Mouse (Mus musculus) hindbrain, embryonic 10.5 days (tissue): ENCODE data around the gene C130050O18Rik. TPM values are rescaled to one million over a fixed set of nuclear protein-coding genes. Genes with fewer than 3 reads are reported as not detected.

Source experiments
- DNase-seq: peaks from one replicate; pipeline ENCODE4 v3.0.0-alpha.2; 2017; ENCODE audit warnings: low spot score
- H3K27ac ChIP-seq: fragments of 300-500 bp; sonication (generic); 2 replicates; pipeline ENCODE4 v1.5.1; 2016; ENCODE audit warnings: mild to moderate bottlenecking, moderate library complexity
- H3K27me3 ChIP-seq: fragments of 300-500 bp; sonication (generic); 2 replicates; pipeline ENCODE4 v1.6.1; 2016; ENCODE audit warnings: mild to moderate bottlenecking; ENCODE audit not compliant: poor library complexity, insufficient read depth, severe bottlenecking
- H3K36me3 ChIP-seq: fragments of 300-500 bp; sonication (generic); 2 replicates; pipeline ENCODE4 v1.6.1; 2016; ENCODE audit warnings: mild to moderate bottlenecking, moderate library complexity
- H3K4me1 ChIP-seq: fragments of 300-500 bp; sonication (generic); replicated peaks from 2 replicates; pipeline ENCODE4 v1.6.1; 2016; ENCODE audit warnings: mild to moderate bottlenecking
- H3K4me3 ChIP-seq: fragments of 300-500 bp; sonication (generic); 2 replicates; pipeline ENCODE4 v1.5.1; 2016; ENCODE audit warnings: mild to moderate bottlenecking, moderate library complexity
- H3K9me3 ChIP-seq: fragments of 300-500 bp; sonication (generic); 2 replicates; pipeline ENCODE4 v1.6.1; 2016; ENCODE audit warnings: mild to moderate bottlenecking, moderate library complexity
- WGBS: fragments of 180-500 bp; shearing (Covaris S2); methylation state at CpG from one replicate; pipeline ENCODE4 v1.1.7; 2016; 5-methylcytosine and 5-hydroxymethylcytosine counted together
- polyA plus RNA-seq: library from polyadenylated mRNA; unstranded; fragments of >200 nt; fragmentation: Nextera tagmentation; extraction: Ambion mirVana; gene quantifications from 2 replicates; pipeline ENCODE4 v1.2.1, GENCODE M21; 2016

Gene C130050O18Rik
- polyA plus RNA-seq, 1 experiment from 2014 or later, result 0.43 TPM

DNA sequence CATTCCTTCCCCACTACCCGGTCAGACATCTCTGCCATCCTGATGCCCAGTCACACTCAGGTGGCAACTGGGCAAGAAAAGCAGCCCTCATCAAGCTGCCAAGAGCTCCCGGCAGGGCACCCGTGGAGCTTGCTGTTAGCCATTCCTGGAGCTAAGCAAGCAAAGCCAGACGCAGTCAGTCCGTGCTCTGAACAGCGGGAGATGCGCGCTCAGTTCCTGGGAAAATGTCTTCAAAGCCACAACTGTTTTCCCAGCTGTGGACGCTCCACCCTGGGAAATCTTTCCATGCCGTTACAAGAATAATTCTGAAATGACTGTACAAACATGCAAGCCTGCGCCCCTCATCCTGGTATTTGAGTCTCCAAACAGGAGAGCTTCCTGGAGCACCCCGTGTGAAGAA, 37.3 kb downstream of the C130050O18Rik start:
- Histone ChIP-seq H3K4me3 (no peak overlapping the region), H3K9me3 (no peaks in the 10 kb centered on the region), H3K27me3 (no peaks in the 10 kb centered on the region), H3K27ac (peak overlapping the region; percentile 29; the same call in 1 of the 2 replicates), H3K36me3 (no peaks in the 10 kb centered on the region), H3K4me1 (peaks cover 28% of the 10 kb centered on the region)
- 70% methylated on average over 12 of the region's 12 CpGs for WGBS
- DNase-seq, result no peak

DNA sequence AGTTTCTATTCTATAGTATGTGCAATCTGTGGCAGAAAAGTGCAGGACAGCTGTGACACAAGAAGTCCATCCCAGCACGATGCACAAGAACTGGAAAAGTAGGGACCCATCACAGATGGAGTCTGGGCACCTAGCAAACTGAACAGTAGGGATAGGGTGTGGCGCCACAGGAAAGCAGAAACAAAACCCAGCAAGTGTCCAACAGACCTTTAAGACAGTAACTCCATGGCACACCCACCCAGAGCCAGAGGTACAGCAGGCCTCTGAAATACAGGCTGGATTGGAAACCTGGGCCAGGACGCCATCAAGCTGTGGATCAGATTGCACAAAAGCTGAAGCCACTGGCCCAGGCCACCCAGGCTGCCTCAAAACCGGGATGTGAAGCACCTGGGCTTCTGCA, 37.9 kb downstream of the C130050O18Rik start:
- Histone ChIP-seq H3K4me1 (peaks cover 28% of the 10 kb centered on the region), H3K36me3 (no peaks in the 10 kb centered on the region), H3K4me3 (no peak overlapping the region), H3K27me3 (no peaks in the 10 kb centered on the region), H3K27ac (0 out of 2 replicates have a peak overlapping the region, but pooled peaks have one; percentile 29), H3K9me3 (no peaks in the 10 kb centered on the region)
- DNase-seq, result no peak
- 74% methylated on average over 4 of the region's 4 CpGs for WGBS

DNA sequence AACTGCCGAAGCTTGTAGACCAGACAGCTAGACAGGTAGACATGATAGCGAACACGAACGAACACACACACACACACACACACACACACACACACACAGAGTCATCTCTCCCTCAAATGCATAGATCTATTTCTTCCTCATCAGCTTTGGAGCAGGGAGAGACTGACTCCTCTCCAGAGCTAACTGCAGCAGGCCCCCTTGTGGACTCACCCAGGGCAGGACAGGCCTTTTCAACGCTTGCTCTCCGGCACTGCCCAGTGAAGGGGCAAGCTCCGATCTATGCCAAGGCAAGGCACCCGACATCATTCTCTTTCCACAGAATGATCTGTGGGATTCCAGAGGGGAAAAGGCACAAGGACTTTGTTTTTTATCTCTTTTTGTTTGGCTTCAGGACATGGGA, 40.2 kb downstream of the C130050O18Rik start:
- H3K4me1 ChIP-seq, result peaks cover 38% of the 10 kb centered on the region
- no peaks in the 10 kb centered on the region for H3K9me3 ChIP-seq
- H3K4me3 ChIP-seq, result no peak overlapping the region
- 0 out of 2 replicates have a peak, but pooled peaks cover 3% of the 10 kb centered on the region for H3K36me3 ChIP-seq
- H3K27ac ChIP-seq, result no peak overlapping the region
- 89% methylated on average over 8 of the region's 8 CpGs for WGBS
- no peaks in the 10 kb centered on the region for H3K27me3 ChIP-seq
- no peak for DNase-seq

DNA sequence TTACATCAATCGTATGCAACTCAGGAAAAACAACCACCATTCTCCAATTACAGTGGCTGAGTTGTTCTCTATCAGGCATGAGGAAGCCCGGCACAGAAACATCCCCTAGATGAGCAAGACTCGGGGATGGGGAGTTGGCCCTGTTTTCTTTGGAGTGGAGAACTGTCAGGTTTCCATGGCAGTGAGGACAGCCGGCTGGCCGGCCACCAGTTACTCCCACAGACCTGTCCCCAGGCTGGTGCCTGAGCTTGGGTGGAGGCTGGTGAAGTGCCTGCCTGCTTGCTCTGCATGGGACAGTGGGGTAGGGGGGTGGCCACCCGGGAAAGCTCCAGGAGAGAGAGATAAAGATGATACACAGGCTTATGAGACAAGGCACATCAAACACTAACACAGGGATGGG, 42.9 kb downstream of the C130050O18Rik start:
- no peak for DNase-seq
- Histone ChIP-seq H3K4me1 (peaks cover 29% of the 10 kb centered on the region), H3K4me3 (no peak overlapping the region), H3K27me3 (no peaks in the 10 kb centered on the region), H3K9me3 (no peaks in the 10 kb centered on the region), H3K27ac (no peak overlapping the region), H3K36me3 (peaks cover 18% of the 10 kb centered on the region)
- WGBS, result 76% methylated on average over 6 of the region's 6 CpGs

DNA sequence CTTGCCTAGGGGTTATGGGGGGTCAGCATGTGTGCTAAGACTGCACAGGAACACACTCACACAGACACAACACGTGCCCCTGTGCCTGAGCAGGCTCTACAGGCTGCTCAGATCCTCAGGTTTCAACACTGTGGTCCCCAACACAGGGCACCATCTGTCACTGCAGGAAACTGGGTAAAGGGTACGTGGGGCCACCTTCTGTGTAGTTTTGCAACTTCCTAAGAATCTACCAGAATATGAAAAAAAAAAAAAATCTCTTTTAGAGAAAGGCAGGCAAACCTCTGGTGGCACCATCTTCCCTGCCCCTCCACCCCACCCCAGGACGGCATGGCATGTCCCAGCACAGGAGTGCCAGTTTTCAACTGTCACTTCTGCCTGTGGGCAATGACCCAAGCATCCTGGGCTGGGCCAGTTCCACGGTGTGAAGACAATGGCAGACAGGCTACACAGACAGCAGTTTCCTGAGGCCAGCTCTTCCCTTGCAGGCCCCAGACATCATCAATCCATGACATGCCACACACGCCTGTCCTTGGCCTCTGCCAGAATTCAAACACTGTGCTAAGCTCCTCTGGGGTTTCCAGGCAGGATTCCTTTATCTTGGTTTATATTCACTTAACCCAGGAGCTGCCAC, 44.2 kb downstream of the C130050O18Rik start:
- H3K27me3 ChIP-seq, result no peaks in the 10 kb centered on the region
- no peak overlapping the region for H3K4me3 ChIP-seq
- H3K27ac ChIP-seq, result peak overlapping the region; percentile 60
- H3K36me3 ChIP-seq, result peaks cover 29% of the 10 kb centered on the region
- WGBS, result 62% methylated on average over 5 of the region's 5 CpGs
- peaks cover 26% of the 10 kb centered on the region for H3K4me1 ChIP-seq
- no peaks in the 10 kb centered on the region for H3K9me3 ChIP-seq
- DNase-seq, result no peak

DNA sequence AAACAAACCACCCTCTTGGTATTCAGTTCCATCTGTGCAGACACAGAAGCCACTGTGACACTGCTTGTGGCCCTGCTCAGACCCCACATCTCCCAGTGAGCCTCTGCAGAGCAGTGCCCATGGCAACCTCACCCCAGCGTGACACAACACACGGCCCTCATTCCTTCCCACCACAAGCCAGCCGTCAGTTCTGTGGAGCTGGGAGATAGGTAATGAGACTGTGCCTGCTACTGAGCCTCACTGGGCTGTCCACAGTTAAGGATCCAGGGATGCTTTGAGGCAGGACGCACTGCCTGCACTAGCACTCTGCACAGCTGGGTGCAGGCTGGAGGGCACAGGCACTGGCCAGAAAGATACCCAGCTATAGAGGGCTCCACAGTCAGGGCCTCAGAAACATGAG, 44.8 kb downstream of the C130050O18Rik start:
- peak overlapping the region; percentile 60 for H3K27ac ChIP-seq
- DNase-seq, result peak; percentile 30
- WGBS, result 30% methylated on average over 4 of the region's 4 CpGs

DNA sequence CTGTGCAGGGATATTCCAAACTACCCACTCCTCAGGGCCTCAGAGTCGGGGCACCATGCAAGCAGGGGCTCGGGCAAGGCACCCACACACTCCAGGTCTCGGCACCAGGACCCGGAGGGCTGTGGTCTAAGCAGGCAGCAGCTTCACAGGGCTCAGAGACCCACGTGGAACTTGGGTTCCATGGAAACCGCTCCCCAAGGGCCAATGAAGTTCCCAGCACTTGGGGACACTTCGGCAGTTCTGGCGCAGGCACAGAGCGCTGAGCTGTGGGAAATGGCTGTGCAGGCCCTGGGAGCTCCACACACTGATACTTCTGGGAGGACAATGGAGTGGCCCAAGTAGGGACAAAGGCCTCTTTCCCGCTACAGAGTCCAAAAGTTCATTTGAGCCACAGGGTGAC, 48.0 kb downstream of the C130050O18Rik start:
- no peaks in the 10 kb centered on the region for H3K27me3 ChIP-seq
- H3K4me1 ChIP-seq, result peaks cover 17% of the 10 kb centered on the region
- 88% methylated on average over 10 of the region's 10 CpGs for WGBS
- H3K9me3 ChIP-seq, result no peaks in the 10 kb centered on the region
- DNase-seq, result no peak
- peaks cover 55% of the 10 kb centered on the region for H3K36me3 ChIP-seq
- H3K4me3 ChIP-seq, result no peak overlapping the region
- H3K27ac ChIP-seq, result 0 out of 2 replicates have a peak overlapping the region, but pooled peaks have one; percentile 8

More for the DNA sequence above, 44.8 kb downstream of the C130050O18Rik start:
- Histone ChIP-seq H3K36me3 (peaks cover 35% of the 10 kb centered on the region), H3K27me3 (no peaks in the 10 kb centered on the region), H3K9me3 (no peaks in the 10 kb centered on the region), H3K4me1 (peaks cover 26% of the 10 kb centered on the region), H3K4me3 (no peak overlapping the region)

DNA sequence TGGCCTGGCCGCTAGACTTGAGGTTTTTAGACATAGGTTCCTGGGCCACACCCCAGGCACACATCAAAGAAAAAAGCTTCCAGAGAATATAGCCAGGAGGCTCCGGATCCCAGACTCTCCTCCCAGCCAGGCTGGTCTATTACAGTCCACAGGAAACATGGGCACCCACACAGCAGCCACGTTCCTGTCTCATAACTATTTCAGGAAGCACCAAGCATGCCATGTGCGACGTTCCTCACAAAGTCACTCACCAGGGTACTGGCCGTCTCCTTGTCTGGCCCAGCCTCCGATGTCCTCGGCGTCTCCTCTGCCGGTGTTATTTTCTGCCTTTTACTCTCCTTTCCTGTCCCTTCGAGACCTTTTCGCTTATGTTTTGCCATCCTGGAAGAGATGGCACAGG, 50.1 kb downstream of the C130050O18Rik start:
- Histone ChIP-seq H3K4me1 (peaks cover 16% of the 10 kb centered on the region), H3K36me3 (peaks cover 60% of the 10 kb centered on the region), H3K27me3 (no peaks in the 10 kb centered on the region), H3K9me3 (no peaks in the 10 kb centered on the region), H3K27ac (no peak overlapping the region), H3K4me3 (no peak overlapping the region)
- DNase-seq, result no peak
- 93% methylated on average over 12 of the region's 12 CpGs for WGBS

DNA sequence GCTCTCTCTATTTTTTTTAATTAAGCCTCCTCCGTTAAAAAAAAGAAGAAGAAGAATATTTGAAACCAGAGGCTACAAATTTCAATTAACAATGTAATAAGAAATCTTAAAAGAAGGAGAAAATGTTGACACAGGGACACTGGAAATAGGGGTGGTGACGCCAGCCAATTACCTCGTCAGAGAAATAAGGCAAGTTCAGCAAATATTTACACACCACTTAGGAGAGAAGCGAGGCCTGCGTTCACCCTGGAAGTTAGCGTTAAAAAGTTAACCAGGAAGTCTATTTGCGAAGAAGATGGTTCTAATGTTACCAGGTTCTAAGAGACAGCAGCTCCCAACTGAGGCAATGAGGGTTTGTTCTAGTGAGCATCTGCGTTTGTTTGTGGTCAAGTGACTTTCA, 52.2 kb downstream of the C130050O18Rik start:
- 91% methylated on average over 8 of the region's 8 CpGs for WGBS
- no peak for DNase-seq
- H3K9me3 ChIP-seq, result no peaks in the 10 kb centered on the region
- peaks cover 53% of the 10 kb centered on the region for H3K36me3 ChIP-seq
- no peaks in the 10 kb centered on the region for H3K27me3 ChIP-seq
- no peak overlapping the region for H3K4me3 ChIP-seq
- peaks cover 20% of the 10 kb centered on the region for H3K4me1 ChIP-seq
- H3K27ac ChIP-seq, result no peak overlapping the region

DNA sequence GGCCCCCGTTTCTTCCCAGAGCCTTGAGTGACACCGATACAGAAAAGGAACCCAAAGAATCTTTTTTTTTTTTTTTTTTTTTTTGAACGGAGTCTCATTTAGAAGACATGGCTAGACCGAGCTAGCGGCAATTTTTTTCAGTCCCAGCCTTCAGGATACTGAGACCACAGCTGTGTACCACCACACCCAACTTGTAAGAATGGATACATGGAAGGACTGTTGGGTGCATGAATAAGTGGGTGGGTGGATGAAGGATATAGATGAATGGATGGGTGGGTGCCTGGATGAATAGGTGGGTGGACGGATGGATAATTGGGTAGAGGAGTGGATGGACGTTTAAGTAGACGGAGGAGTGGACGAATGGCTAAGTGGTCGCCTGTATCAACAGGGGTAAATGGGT, 54.9 kb downstream of the C130050O18Rik start:
- Histone ChIP-seq H3K27ac (peak overlapping the region; percentile 82), H3K4me3 (peak overlapping the region; percentile 74), H3K36me3 (peaks cover 27% of the 10 kb centered on the region), H3K9me3 (no peaks in the 10 kb centered on the region), H3K27me3 (no peaks in the 10 kb centered on the region), H3K4me1 (peaks cover 20% of the 10 kb centered on the region)
- no peak for DNase-seq
- 10% methylated on average over 10 of the region's 10 CpGs for WGBS

DNA sequence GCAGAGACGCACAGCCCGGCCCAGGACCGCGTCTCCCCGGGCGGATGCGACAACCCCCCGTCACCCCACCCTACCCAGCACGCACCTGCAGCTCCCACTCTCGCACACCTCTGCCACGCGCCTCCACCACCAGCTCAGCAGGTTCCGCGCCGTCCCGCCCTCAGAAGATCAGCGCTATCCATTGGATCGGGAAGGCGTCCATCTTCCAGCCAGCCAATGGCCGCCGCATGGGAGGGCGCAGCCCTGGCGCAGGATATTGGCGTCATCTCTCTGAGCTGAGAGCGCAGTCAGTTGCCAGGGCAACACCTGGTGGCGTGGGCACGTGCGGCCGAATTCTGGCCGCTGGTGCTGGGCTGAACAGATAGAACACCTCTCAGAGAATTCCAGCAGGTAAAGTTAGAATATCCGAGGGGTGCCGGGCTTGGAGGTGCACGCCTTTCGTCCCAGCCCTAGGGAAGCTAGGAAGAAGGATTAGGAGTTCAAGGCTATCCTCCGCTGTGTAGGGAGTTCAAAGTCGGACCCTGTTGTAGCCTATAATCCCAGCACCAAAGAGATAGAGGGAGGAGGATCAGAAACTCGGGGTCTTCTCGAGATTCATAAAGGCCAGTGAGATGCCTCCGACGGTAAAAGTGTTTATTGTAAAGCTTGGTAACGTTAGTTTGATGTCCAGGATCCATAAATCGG, 55.4 kb downstream of the C130050O18Rik start, which contains the start of gene 3110082I17Rik:
TSS of gene 3110082I17Rik (minus strand) at position 144 of the 684 bp plus-strand sequence.
- H3K27me3 ChIP-seq, result no peaks in the 10 kb centered on the region
- WGBS, result 4% methylated on average over 42 of the region's 42 CpGs
- peak within 1 kb of the TSS; percentile 82 for H3K27ac ChIP-seq
- H3K4me1 ChIP-seq, result peaks cover 20% of the 10 kb centered on the region
- peak; percentile 98 for DNase-seq
- H3K36me3 ChIP-seq, result peaks cover 21% of the 10 kb centered on the region
- H3K9me3 ChIP-seq, result no peaks in the 10 kb centered on the region
- H3K4me3 ChIP-seq, result peak within 1 kb of the TSS; percentile 74

DNA sequence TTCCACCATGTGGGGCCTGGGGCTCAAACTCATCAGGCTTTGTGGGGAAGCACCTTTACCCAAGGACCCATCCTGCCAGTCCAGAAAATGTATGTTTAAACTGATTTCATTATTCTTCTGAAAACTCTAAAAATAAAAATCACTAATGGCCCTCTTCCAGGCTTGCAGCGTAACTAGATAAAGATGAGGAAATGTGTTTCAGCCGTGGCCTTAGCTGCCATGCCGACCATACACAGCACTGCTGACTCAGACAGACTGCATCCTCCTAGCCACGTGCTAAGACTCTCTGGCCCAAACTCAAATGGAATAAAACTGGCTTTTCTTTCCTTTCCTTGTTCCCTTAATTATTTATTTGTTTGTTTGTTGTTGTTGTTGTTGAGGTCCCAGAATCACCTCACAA, 59.8 kb downstream of the C130050O18Rik start:
- WGBS, result 78% methylated on average over 4 of the region's 4 CpGs
- Histone ChIP-seq H3K27ac (no peak overlapping the region), H3K36me3 (0 out of 2 replicates have a peak, but pooled peaks cover 3% of the 10 kb centered on the region), H3K27me3 (no peaks in the 10 kb centered on the region), H3K4me3 (no peak overlapping the region), H3K9me3 (no peaks in the 10 kb centered on the region), H3K4me1 (peaks cover 9% of the 10 kb centered on the region)
- DNase-seq, result no peak
